Mouse (Mus musculus) kidney, embryonic 15.5 days (tissue): Measurements from ENCODE around the gene Rgma. TPM values are rescaled to one million over a fixed set of nuclear protein-coding genes. Genes with fewer than 3 reads are reported as not detected.

Experiments used
- ATAC-seq: fragments of 200-750 bp; cut with Nextera tagmentation; replicated peaks from 2 replicates; pipeline ENCODE4 v1.8.0; 2017; ENCODE audit warnings: moderate TSS enrichment; ENCODE audit not compliant: low FRiP score
- H3K27ac ChIP-seq: fragments of 300-500 bp; sonication (generic); 2 replicates; pipeline ENCODE4 v1.5.1; 2015; ENCODE audit warnings: mild to moderate bottlenecking, inconsistent platforms
- H3K27me3 ChIP-seq: fragments of 300-500 bp; sonication (generic); 2 replicates; pipeline ENCODE4 v1.6.1; 2015; ENCODE audit warnings: inconsistent platforms
- H3K36me3 ChIP-seq: fragments of 300-500 bp; sonication (generic); 2 replicates; pipeline ENCODE4 v1.6.1; 2015; ENCODE audit warnings: inconsistent platforms
- H3K4me1 ChIP-seq: fragments of 300-500 bp; sonication (generic); 2 replicates; pipeline ENCODE4 v1.6.1; 2015; ENCODE audit warnings: inconsistent platforms
- H3K4me2 ChIP-seq: fragments of 300-500 bp; sonication (generic); 2 replicates; pipeline ENCODE4 v1.6.1; 2015; ENCODE audit warnings: moderate library complexity, mild to moderate bottlenecking, inconsistent platforms
- H3K4me3 ChIP-seq: fragments of 300-500 bp; sonication (generic); replicated peaks from 2 replicates; pipeline ENCODE4 v1.5.1; 2015; ENCODE audit warnings: mild to moderate bottlenecking, inconsistent platforms
- H3K9ac ChIP-seq: fragments of 300-500 bp; sonication (generic); 2 replicates; pipeline ENCODE4 v1.6.1; 2015; ENCODE audit warnings: mild to moderate bottlenecking, inconsistent platforms
- H3K9me3 ChIP-seq: fragments of 300-500 bp; sonication (generic); replicated peaks from 2 replicates; pipeline ENCODE4 v1.6.1; 2016; ENCODE audit warnings: inconsistent platforms
- WGBS: fragments of 180-500 bp; shearing (Covaris S2); methylation state at CpG from one replicate; pipeline ENCODE4 v1.1.7; 2015; ENCODE audit warnings: mixed read lengths; 5-methylcytosine and 5-hydroxymethylcytosine counted together
- polyA plus RNA-seq: library from polyadenylated mRNA; unstranded; fragments of >200 nt; fragmentation: Nextera tagmentation; extraction: Ambion mirVana; gene quantifications from 2 replicates; pipeline ENCODE4 v1.2.1, GENCODE M21; 2015

The Rgma gene
- polyA plus RNA-seq, 1 experiment from 2014 or later: 13.7 TPM

- Histone ChIP-seq H3K9me3 (no peaks in the 10 kb centered on the region), H3K4me2 (no peak overlapping the region), H3K4me1 (peaks cover 11% of the 10 kb centered on the region; the same call in 1 of the 2 replicates), H3K36me3 (peaks cover 58% of the 10 kb centered on the region), H3K4me3 (no peak overlapping the region), H3K9ac (no peak overlapping the region), H3K27me3 (no peaks in the 10 kb centered on the region), H3K27ac (no peak overlapping the region)
- no peak for ATAC-seq
- WGBS: 69% methylated on average over 7 of the region's 7 CpGs
Observed at GRCm38 (mm10) chr7:73411523-73411922, 36.2 kb downstream of the Rgma start.

- Histone ChIP-seq H3K9me3 (no peaks in the 10 kb centered on the region), H3K4me1 (peaks cover 11% of the 10 kb centered on the region; the same call in 1 of the 2 replicates), H3K4me2 (no peak overlapping the region), H3K36me3 (peaks cover 54% of the 10 kb centered on the region), H3K27me3 (no peaks in the 10 kb centered on the region), H3K27ac (no peak overlapping the region), H3K4me3 (no peak overlapping the region), H3K9ac (no peak overlapping the region)
- no peak for ATAC-seq
- WGBS: 92% methylated on average over 4 of the region's 4 CpGs
Observed at GRCm38 (mm10) chr7:73411986-73412385, 36.7 kb downstream of the Rgma start.

- no peak overlapping the region for H3K27ac ChIP-seq
- no peaks in the 10 kb centered on the region for H3K9me3 ChIP-seq
- H3K36me3 ChIP-seq: peaks cover 57% of the 10 kb centered on the region
- H3K4me1 ChIP-seq: peaks cover 11% of the 10 kb centered on the region; the same call in 1 of the 2 replicates
- no peaks in the 10 kb centered on the region for H3K27me3 ChIP-seq
- H3K4me2 ChIP-seq: no peak overlapping the region
- no peak overlapping the region for H3K9ac ChIP-seq
- H3K4me3 ChIP-seq: no peak overlapping the region
- WGBS: 73% methylated on average over 7 of the region's 7 CpGs
- no peak for ATAC-seq
Observed at GRCm38 (mm10) chr7:73412419-73412818, 37.1 kb downstream of the Rgma start.

GRCm38 (mm10) chr7:73414192-73414591 is 38.9 kb downstream of the Rgma start:
- H3K27ac ChIP-seq: no peak overlapping the region
- H3K4me3 ChIP-seq: no peak overlapping the region
- 87% methylated on average over 14 of the region's 14 CpGs for WGBS
- H3K36me3 ChIP-seq: peaks cover 73% of the 10 kb centered on the region
- ATAC-seq: no peak
- H3K4me1 ChIP-seq: peaks cover 17% of the 10 kb centered on the region; the same call in 1 of the 2 replicates
- H3K4me2 ChIP-seq: no peak overlapping the region
- H3K27me3 ChIP-seq: no peaks in the 10 kb centered on the region
- H3K9me3 ChIP-seq: no peaks in the 10 kb centered on the region
- no peak overlapping the region for H3K9ac ChIP-seq

GRCm38 (mm10) chr7:73419375-73419774 is 44.1 kb downstream of the Rgma start:
- H3K36me3 ChIP-seq: peaks cover 29% of the 10 kb centered on the region
- ATAC-seq: no peak
- WGBS: 42% methylated on average over 7 of the region's 7 CpGs
- H3K4me2 ChIP-seq: no peak overlapping the region
- H3K4me1 ChIP-seq: peaks cover 22% of the 10 kb centered on the region
- no peak overlapping the region for H3K27ac ChIP-seq
- no peak overlapping the region for H3K4me3 ChIP-seq
- no peaks in the 10 kb centered on the region for H3K9me3 ChIP-seq
- H3K27me3 ChIP-seq: no peaks in the 10 kb centered on the region
- H3K9ac ChIP-seq: no peak overlapping the region

- Histone ChIP-seq H3K4me1 (peaks cover 26% of the 10 kb centered on the region), H3K9me3 (no peaks in the 10 kb centered on the region), H3K27ac (peak overlapping the region; percentile 13; the same call in 1 of the 2 replicates), H3K36me3 (peaks cover 25% of the 10 kb centered on the region), H3K4me2 (no peak overlapping the region), H3K9ac (no peak overlapping the region), H3K27me3 (no peaks in the 10 kb centered on the region), H3K4me3 (no peak overlapping the region)
- ATAC-seq: no peak
- WGBS: 63% methylated on average over 5 of the region's 5 CpGs
Observed at GRCm38 (mm10) chr7:73420827-73421226, 45.5 kb downstream of the Rgma start.

GRCm38 (mm10) chr7:73421278-73422015 is 46.1 kb downstream of the Rgma start:
- no peak for ATAC-seq
- peaks cover 28% of the 10 kb centered on the region for H3K36me3 ChIP-seq
- peak overlapping the region; percentile 13; the same call in 1 of the 2 replicates for H3K27ac ChIP-seq
- no peaks in the 10 kb centered on the region for H3K9me3 ChIP-seq
- 64% methylated on average over 9 of the region's 9 CpGs for whole genome bisulfite sequencing
- H3K4me3 ChIP-seq: no peak overlapping the region
- no peak overlapping the region for H3K4me2 ChIP-seq
- H3K9ac ChIP-seq: no peak overlapping the region
- peaks cover 26% of the 10 kb centered on the region for H3K4me1 ChIP-seq
- no peaks in the 10 kb centered on the region for H3K27me3 ChIP-seq

- Histone ChIP-seq H3K4me2 (no peak overlapping the region), H3K9me3 (no peaks in the 10 kb centered on the region), H3K27ac (no peak overlapping the region), H3K4me3 (no peak overlapping the region), H3K27me3 (no peaks in the 10 kb centered on the region), H3K36me3 (peaks cover 32% of the 10 kb centered on the region), H3K9ac (no peak overlapping the region), H3K4me1 (peaks cover 26% of the 10 kb centered on the region)
- 26% methylated on average over 12 of the region's 12 CpGs for WGBS
- no peak for ATAC-seq
Observed at GRCm38 (mm10) chr7:73422223-73423113, 47.2 kb downstream of the Rgma start.

GRCm38 (mm10) chr7:73423236-73423635 is 47.9 kb downstream of the Rgma start:
- Histone ChIP-seq H3K4me3 (no peak overlapping the region), H3K9ac (no peak overlapping the region), H3K27me3 (no peaks in the 10 kb centered on the region), H3K36me3 (peaks cover 32% of the 10 kb centered on the region), H3K9me3 (no peaks in the 10 kb centered on the region), H3K27ac (no peak overlapping the region), H3K4me1 (peaks cover 26% of the 10 kb centered on the region), H3K4me2 (no peak overlapping the region)
- WGBS: 70% methylated on average over 13 of the region's 13 CpGs
- ATAC-seq: no peak

- H3K4me3 ChIP-seq: no peak overlapping the region
- no peak overlapping the region for H3K9ac ChIP-seq
- H3K9me3 ChIP-seq: no peaks in the 10 kb centered on the region
- no peaks in the 10 kb centered on the region for H3K27me3 ChIP-seq
- peaks cover 19% of the 10 kb centered on the region for H3K4me1 ChIP-seq
- peaks cover 32% of the 10 kb centered on the region for H3K36me3 ChIP-seq
- H3K27ac ChIP-seq: 0 out of 2 replicates have a peak overlapping the region, but pooled peaks have one; percentile 27
- ATAC-seq: no peak
- no peak overlapping the region for H3K4me2 ChIP-seq
- whole genome bisulfite sequencing: 63% methylated on average over 3 of the region's 3 CpGs
Observed at GRCm38 (mm10) chr7:73424243-73424642, 48.9 kb downstream of the Rgma start.

- Histone ChIP-seq H3K9me3 (no peaks in the 10 kb centered on the region), H3K36me3 (peaks cover 35% of the 10 kb centered on the region), H3K27ac (no peak overlapping the region), H3K9ac (no peak overlapping the region), H3K27me3 (no peaks in the 10 kb centered on the region), H3K4me1 (peaks cover 14% of the 10 kb centered on the region), H3K4me2 (no peak overlapping the region), H3K4me3 (no peak overlapping the region)
- no peak for ATAC-seq
- WGBS: 63% methylated on average over 3 of the region's 3 CpGs
Observed at GRCm38 (mm10) chr7:73424705-73425104, 49.4 kb downstream of the Rgma start.

GRCm38 (mm10) chr7:73425451-73425850 is 50.1 kb downstream of the Rgma start:
- 92% methylated on average over 7 of the region's 7 CpGs for WGBS

More at GRCm38 (mm10) chr7:73425451-73425850, 50.1 kb downstream of the Rgma start:
- Histone ChIP-seq H3K4me2 (no peak overlapping the region), H3K27ac (no peak overlapping the region), H3K27me3 (no peaks in the 10 kb centered on the region), H3K36me3 (peaks cover 42% of the 10 kb centered on the region), H3K9me3 (no peaks in the 10 kb centered on the region), H3K9ac (no peak overlapping the region), H3K4me3 (no peak overlapping the region), H3K4me1 (peaks cover 14% of the 10 kb centered on the region)
- ATAC-seq: no peak
